Mouse (Mus musculus) midbrain, postnatal 0 days (tissue): ENCODE results near the gene Lrpprc. TPM values are rescaled to one million over a fixed set of nuclear protein-coding genes. Genes with fewer than 3 reads are reported as not detected.
A peak's percentile ranks its signal among the peaks of the same experiment; 100 is the strongest.
"Not testable (repeated sequence)": the region's sequence is repeated elsewhere in the genome, so short reads cannot be mapped to it uniquely, and the experiment has no call there.

Source experiments
- ATAC-seq: fragments of 200-750 bp; cut with Nextera tagmentation; 2 replicates; pipeline ENCODE4 v1.8.0; 2017; ENCODE audit warnings: moderate number of reproducible peaks, mild to moderate bottlenecking, moderate TSS enrichment, moderate library complexity; ENCODE audit not compliant: low FRiP score
- DNase-seq: peaks from one replicate; pipeline ENCODE4 v3.0.0-alpha.2; 2015; ENCODE audit warnings: low spot score
- H3K27ac ChIP-seq: fragments of 300-500 bp; sonication (generic); 2 replicates; pipeline ENCODE4 v1.5.1; 2014; ENCODE audit warnings: low read depth, mild to moderate bottlenecking, low read length, mixed read lengths
- H3K27me3 ChIP-seq: fragments of 300-500 bp; sonication (generic); 2 replicates; pipeline ENCODE4 v1.6.1; 2014; ENCODE audit warnings: low read length, control low read depth, mixed read lengths; ENCODE audit not compliant: insufficient read depth
- H3K36me3 ChIP-seq: fragments of 300-500 bp; sonication (generic); 2 replicates; pipeline ENCODE4 v1.6.1; 2014; ENCODE audit warnings: low read length, control low read depth, mixed read lengths; ENCODE audit not compliant: insufficient read depth
- H3K4me1 ChIP-seq: fragments of 300-500 bp; sonication (generic); 2 replicates; pipeline ENCODE4 v1.6.1; 2014; ENCODE audit warnings: mild to moderate bottlenecking, control low read depth, antibody characterized with exemption, low read length, mixed read lengths; ENCODE audit not compliant: insufficient read depth
- H3K4me2 ChIP-seq: fragments of 300-500 bp; sonication (generic); 2 replicates; pipeline ENCODE4 v1.6.1; 2014; ENCODE audit warnings: low read depth, mild to moderate bottlenecking, low read length, mixed read lengths; ENCODE audit not compliant: poor library complexity, severe bottlenecking
- H3K4me3 ChIP-seq: fragments of 300-500 bp; sonication (generic); 2 replicates; pipeline ENCODE4 v1.5.1; 2014; ENCODE audit warnings: low read depth, mild to moderate bottlenecking, low read length, moderate library complexity
- H3K9ac ChIP-seq: fragments of 300-500 bp; sonication (generic); replicated peaks from 2 replicates; pipeline ENCODE4 v1.6.1; 2014; ENCODE audit warnings: mild to moderate bottlenecking, low read length, moderate library complexity, mixed read lengths; ENCODE audit not compliant: poor library complexity, severe bottlenecking
- H3K9me3 ChIP-seq: fragments of 300-500 bp; sonication (generic); 2 replicates; pipeline ENCODE4 v1.6.1; 2016; ENCODE audit warnings: low read length, control low read depth
- CTCF ChIP-seq: IDR thresholded peaks from 2 replicates; pipeline ENCODE4 v1.5.1; 2016; ENCODE audit warnings: antibody characterized with exemption, mild to moderate bottlenecking
- WGBS: fragments of 180-500 bp; shearing (Covaris S2); extraction: QIAGEN DNeasy Blood & Tissue Kit; methylation state at CpG from one replicate; pipeline ENCODE4 v1.1.7; 2014; 5-methylcytosine and 5-hydroxymethylcytosine counted together
- polyA plus RNA-seq: library from polyadenylated mRNA; unstranded; fragments of >200 nt; fragmentation: Nextera tagmentation; extraction: Ambion mirVana; gene quantifications from 2 replicates; pipeline ENCODE4 v1.2.1, GENCODE M21; 2015
- total RNA-seq: library from RNA; depleted of rRNA; stranded (reverse); fragments of >200 nt; gene quantifications from 2 replicates; pipeline ENCODE4 v1.2.3, GENCODE M21; 2014

Gene Lrpprc
- total and polyA plus RNA-seq, 2 experiments from 2014 or later = 41.3 to 53.5 TPM

- Histone ChIP-seq H3K4me2 (no peak overlapping the region), H3K27ac (no peak overlapping the region), H3K4me3 (no peak overlapping the region), H3K9ac (no peak overlapping the region), H3K4me1 (no peaks in the 10 kb centered on the region), H3K36me3 (no peaks in the 10 kb centered on the region), H3K9me3 (no peaks in the 10 kb centered on the region), H3K27me3 (no peaks in the 10 kb centered on the region)
- WGBS = 87% methylated on average over 5 of the region's 5 CpGs
- TF ChIP-seq CTCF = no peak
- DNase-seq (no peak), ATAC-seq (no peak)
Observed at GRCm38 (mm10) chr17:84818390-84818789, 27.8 kb upstream of the Lrpprc start.

GRCm38 (mm10) chr17:84816014-84816461, 25.4 kb upstream of the Lrpprc start:
- Histone ChIP-seq H3K27ac (no peak overlapping the region), H3K27me3 (no peaks in the 10 kb centered on the region), H3K4me2 (no peak overlapping the region), H3K36me3 (no peaks in the 10 kb centered on the region), H3K4me3 (no peak overlapping the region), H3K4me1 (no peaks in the 10 kb centered on the region), H3K9ac (no peak overlapping the region), H3K9me3 (no peaks in the 10 kb centered on the region)
- no peak for TF ChIP-seq CTCF
- WGBS = 54% methylated on average over 9 of the region's 9 CpGs
- ATAC-seq (0 out of 2 replicates have a peak, but pooled peaks have one; percentile 23), DNase-seq (peak; percentile 57)

- Histone ChIP-seq H3K27ac (no peak overlapping the region), H3K9ac (no peak overlapping the region), H3K4me1 (no peaks in the 10 kb centered on the region), H3K36me3 (no peaks in the 10 kb centered on the region), H3K4me2 (no peak overlapping the region), H3K27me3 (no peaks in the 10 kb centered on the region), H3K4me3 (no peak overlapping the region), H3K9me3 (no peaks in the 10 kb centered on the region)
- DNase-seq (no peak), ATAC-seq (no peak)
- 64% methylated on average over 7 of the region's 7 CpGs for WGBS
- TF ChIP-seq CTCF = no peak
Observed at GRCm38 (mm10) chr17:84814905-84815304, 24.3 kb upstream of the Lrpprc start.

- ATAC-seq, DNase-seq, H3K27ac ChIP-seq, H3K27me3 ChIP-seq, H3K4me1 ChIP-seq, H3K9me3 ChIP-seq, H3K4me2 ChIP-seq, H3K9ac ChIP-seq, H3K36me3 ChIP-seq, H3K4me3 ChIP-seq: not testable (repeated sequence)
- 86% methylated on average over 14 of the region's 14 CpGs for WGBS
Observed at GRCm38 (mm10) chr17:84814192-84814591, 23.6 kb upstream of the Lrpprc start.

DNA sequence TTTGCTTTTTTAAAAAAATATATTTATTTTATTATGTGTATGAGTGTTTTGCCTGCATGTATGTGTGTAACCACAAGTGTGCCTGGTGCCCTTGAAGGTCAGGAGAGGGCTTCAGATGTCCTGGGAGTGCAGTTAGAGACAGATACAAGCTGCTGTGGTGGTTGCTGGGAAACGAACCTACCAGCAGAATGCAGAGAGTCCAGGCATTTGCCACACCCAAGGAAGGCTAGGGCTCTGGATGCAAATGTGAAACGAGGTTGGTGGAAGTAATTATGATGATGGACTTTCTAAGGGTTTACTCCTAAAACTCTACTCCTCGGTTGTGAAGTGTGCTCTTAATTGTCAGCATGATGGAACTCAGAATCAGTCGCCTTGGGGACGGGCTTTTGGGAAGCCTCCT, 1.4 kb upstream of the Lrpprc start:
- Histone ChIP-seq H3K4me2 (no peak overlapping the region), H3K9ac (no peak overlapping the region), H3K27me3 (no peaks in the 10 kb centered on the region), H3K27ac (no peak overlapping the region), H3K4me3 (no peak overlapping the region), H3K4me1 (peaks cover 4% of the 10 kb centered on the region; the same call in 1 of the 2 replicates), H3K9me3 (no peaks in the 10 kb centered on the region), H3K36me3 (peaks cover 3% of the 10 kb centered on the region; the same call in 1 of the 2 replicates)
- 64% methylated on average over 5 of the region's 5 CpGs for WGBS
- ATAC-seq (no peak), DNase-seq (no peak)
- no peak for TF ChIP-seq CTCF

GRCm38 (mm10) chr17:84791156-84791555, 567 bp upstream of the Lrpprc start:
- H3K27me3 ChIP-seq = no peaks in the 10 kb centered on the region
- ATAC-seq (peak; percentile 31; the same call in 1 of the 2 replicates), DNase-seq (peak; percentile 10)
- 4% methylated on average over 8 of the region's 8 CpGs for WGBS
- peak overlapping the region; percentile 82 for H3K4me2 ChIP-seq
- peak overlapping the region; percentile 99 for H3K4me3 ChIP-seq
- peaks cover 4% of the 10 kb centered on the region; the same call in 1 of the 2 replicates for H3K4me1 ChIP-seq
- peak overlapping the region; percentile 83 for H3K9ac ChIP-seq
- peaks cover 3% of the 10 kb centered on the region; the same call in 1 of the 2 replicates for H3K36me3 ChIP-seq
- no peaks in the 10 kb centered on the region for H3K9me3 ChIP-seq
- peak overlapping the region; percentile 85 for H3K27ac ChIP-seq
- TF ChIP-seq CTCF = no peak
